Mouse (Mus musculus): ENCODE data around the gene Eps8l3. TPM values are rescaled to one million over a fixed set of nuclear protein-coding genes. Genes with fewer than 3 reads are reported as not detected.
A peak's percentile ranks its signal among the peaks of the same experiment; 100 is the strongest.

Eps8l3 gene
- not detected for total RNA-seq (2022)

DNA sequence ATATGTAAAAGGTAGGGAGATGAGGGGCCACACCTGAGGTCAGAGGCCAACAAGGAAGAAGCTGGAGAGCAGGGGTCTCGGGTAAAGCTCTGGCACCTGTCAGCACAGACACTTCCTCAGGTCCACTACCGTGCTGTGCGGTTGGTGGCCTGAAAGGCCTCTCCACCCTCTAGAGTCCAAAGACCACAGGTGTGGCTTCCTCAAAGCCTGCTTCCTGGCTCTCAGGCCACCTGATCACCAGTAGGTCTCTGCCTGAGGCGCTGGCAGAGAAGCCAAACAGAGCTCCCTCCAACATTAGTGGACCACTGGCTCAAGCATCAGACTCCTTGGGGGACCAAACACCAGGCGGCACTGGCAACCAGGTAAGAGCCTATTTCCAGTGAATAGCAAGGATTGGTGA, at the start of gene Eps8l3:
TSS of gene Eps8l3 (plus strand) at position 225 of the 400 bp plus-strand sequence.
- no peak for DNase-seq (ENCODE audit: low spot score in 2 of 2)

DNA sequence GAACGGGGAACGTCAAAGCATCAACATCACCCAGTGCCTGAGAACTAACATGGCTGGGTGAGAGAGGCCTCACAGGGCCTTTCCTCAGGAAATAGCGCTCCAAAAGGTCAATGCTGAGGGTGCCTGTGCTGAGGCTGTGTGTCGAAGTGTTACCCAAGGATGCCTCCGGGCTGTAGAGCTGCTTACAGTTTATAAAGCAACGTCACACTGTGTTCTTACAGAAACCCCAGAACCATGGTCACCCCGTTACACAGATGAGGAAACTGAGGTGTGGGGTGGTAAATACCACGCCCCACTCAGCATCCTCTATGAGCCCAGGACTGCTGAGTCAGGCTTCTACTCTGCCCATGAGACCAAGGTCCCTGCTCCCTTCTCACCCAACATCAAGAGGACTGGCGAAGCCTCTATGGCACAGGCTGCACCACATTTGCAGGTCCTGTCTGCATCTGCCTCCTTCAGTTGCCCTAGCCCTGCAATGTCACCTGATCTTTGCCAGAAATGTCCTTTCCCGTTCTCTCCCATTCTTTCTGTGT, 49.1 kb upstream of the Eps8l3 start:
- DNase-seq (ENCODE audit: low spot score in 2 of 2): no peak

DNA sequence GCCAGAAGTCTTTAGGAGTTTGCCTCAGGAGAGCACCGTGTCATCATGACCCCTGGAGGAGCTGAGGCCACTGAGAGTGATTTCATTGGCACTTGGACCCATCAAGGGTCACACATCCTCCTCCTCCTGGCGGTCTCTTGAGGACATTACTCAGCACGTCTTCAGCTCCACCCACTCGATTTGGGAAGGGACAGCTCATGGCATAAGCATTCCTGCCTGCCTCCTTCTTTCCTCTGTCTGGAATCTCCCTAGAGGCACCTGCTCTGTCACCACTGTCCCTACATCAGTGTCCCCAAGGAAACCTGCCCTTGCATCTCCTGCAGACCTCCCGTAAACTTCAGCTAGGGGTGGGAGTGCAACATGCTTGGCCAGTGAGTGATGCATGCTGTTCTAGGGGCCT, 48.5 kb upstream of the Eps8l3 start:
- no peak for DNase-seq (ENCODE audit: low spot score in 2 of 2)

DNA sequence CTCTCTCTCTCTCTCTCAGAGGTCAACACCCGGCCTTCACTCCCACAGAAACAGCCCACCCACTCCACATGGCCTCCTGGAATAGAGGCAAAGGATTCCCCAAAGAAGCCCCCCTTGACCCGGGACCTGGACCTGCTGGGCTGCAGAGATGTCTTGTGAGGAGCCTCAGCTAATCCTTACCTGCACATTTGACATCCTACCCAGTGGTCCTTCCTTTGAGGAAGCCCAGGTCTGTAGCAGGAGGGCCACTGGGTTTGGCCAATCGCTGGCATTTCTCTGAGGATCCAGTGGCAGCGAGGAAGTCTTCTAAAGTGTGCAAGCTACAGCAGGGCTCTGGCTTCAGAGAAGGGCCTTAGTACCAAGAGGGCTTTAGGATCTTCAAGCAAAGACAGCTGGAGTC, 48.0 kb upstream of the Eps8l3 start:
- DNase-seq (ENCODE audit: low spot score in 2 of 2): no peak

DNA sequence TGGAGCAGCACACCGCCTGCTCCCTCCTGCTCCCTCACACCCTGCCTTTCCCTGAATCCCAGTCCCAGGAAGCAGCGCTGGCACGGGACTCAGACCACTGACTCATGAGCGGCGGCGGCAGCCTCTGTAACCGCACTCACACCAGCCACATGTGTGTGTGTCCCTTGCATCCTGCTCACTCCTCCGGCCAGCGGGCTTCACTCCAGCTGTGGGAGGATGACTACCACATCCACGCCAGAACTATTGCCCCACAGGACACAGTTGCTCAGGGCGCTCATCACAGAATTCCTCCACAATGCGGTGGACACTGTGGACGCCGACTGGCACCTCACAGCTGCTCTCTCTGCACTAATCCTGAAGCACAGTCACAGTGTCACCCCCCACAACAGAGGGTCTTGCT, 47.4 kb upstream of the Eps8l3 start:
- no peak for DNase-seq (ENCODE audit: low spot score in 2 of 2)

DNA sequence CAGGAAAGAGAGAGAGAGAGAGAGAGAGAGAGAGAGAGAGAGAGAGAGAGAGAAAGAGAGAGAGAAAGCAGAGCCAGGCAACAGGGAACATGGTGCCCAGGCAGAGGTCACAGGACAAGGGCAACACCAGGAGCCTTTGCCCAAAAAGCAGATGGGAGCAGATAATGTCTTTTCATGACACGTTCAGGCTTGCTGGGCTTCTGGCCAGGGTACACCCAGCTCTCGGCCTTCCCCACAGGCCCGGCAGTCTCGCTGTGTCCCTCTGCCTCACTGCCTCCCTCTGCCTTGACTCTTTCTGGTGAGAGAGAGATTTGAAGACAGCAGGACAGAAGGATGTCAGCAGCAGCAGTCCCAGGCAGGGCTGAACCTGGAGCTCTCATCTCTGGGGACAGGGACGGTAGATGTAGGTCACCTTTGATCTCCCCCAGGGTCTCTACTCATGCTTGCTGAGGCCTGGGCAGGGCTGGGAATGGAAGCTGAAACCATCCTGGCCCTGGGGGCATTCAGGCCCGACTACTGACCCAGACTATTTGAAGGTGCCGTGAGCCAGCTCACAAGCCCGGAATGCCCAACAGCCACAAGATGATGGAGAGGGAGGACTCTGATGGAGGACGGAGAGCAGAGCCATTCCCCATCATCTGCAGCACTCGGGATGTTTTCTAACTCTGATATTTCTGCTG, 45.0 kb upstream of the Eps8l3 start:
- DNase-seq (ENCODE audit: low spot score in 2 of 2): no peak

DNA sequence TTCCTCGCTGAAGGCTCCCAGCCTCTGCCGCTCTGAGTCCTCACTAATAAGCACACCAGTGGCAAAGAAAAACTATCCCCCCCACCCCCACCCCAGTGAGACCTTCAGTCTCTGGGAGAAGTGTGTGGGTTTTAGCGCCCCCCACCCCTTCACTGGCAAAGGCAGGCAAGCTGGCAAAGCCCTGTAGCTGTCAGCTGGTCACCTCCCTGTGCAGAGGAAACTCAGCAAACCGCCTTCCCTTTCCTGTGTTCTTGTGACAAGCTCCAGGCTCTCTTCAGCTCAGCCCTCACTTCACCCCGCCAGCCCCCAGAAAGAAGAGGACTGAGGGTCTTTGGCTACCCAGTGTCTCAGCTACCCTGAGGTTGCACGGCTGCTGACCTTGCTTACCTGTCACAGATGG, 44.4 kb upstream of the Eps8l3 start:
- no peak for DNase-seq (ENCODE audit: low spot score in 2 of 2)

DNA sequence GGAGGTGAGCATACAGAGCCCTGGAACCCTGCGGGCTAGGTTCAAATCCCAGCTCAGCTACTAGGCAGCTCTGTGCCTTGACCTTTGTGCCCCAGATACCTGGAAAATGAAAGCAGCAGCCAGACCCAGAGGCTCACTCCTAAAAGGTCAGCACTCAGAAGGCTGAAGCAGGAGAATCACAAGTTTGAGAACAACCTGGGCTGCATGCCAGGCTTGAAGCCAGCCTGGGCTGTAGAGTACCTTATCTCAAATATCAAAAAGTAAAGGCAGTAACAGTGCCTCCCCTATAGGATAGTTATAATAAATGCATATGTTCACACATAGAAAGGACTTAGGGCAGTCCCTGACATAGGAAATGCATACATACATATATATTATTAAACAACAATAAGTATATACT, 43.7 kb upstream of the Eps8l3 start:
- DNase-seq (ENCODE audit: low spot score in 2 of 2): no peak

DNA sequence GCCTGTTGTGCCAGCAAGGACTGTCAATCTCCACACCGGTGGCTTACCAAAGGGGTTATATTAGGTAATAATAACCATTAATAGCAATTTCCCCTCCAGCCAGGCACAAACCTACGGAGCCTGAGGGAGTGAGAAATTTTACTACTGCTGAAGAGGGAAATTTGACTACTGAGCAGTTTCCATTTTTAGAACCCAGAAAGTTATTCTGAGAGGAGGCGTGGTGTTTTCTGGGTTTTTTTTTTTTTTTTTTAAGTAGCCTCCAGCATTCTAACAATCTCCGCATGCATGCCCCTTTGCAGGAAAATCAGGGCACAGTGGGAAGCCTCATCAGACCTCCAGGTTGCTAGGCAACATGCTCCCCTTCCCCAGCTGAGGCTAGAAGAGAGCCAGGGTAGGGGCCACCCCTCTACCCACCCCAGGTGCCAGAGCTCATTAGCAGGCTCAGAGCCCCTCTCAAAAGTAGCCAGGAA, 43.1 kb upstream of the Eps8l3 start:
- peak in 1 of 2 experiments; percentile 64 for DNase-seq (ENCODE audit: low spot score in 2 of 2)

DNA sequence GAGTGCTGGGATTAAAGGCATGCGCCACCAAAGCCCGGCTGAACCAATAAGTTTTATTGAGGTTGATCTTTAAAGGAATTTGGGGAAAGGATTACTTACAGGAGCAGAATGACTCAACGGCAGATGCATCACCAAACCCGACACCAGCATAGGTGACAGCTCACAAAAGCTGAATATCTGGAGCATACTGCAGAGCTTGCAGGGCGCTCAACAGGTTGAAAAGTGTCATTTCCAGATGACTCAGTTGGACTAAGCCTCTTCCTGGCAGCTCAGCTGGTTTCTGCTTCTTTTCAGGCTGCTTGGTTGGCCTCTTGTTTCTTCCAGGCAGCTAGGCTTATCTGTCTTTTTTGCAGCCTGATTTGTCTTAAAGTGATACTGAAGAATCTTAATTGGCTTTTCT, 41.7 kb upstream of the Eps8l3 start:
- no peak for DNase-seq (ENCODE audit: low spot score in 2 of 2)

DNA sequence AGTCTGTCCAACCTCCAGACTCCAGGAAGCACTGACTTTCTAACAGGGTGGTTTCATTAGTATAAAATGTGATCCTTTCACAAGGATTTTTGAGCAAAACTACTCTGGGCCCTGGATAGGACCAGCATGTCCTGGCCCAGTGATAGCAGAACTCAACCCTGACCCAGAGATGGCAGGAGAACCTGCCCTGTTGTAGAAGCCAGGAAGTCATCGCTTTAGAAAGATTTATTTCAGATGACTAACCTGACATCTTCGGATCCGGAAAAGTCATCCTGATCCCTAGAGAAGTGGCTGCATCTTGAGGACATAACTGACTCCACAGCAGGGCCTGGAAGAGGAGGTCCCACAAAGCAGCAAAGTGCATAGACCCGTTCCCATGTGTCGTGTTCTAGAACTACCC, 37.2 kb upstream of the Eps8l3 start:
- no peak for DNase-seq (ENCODE audit: low spot score in 2 of 2)

DNA sequence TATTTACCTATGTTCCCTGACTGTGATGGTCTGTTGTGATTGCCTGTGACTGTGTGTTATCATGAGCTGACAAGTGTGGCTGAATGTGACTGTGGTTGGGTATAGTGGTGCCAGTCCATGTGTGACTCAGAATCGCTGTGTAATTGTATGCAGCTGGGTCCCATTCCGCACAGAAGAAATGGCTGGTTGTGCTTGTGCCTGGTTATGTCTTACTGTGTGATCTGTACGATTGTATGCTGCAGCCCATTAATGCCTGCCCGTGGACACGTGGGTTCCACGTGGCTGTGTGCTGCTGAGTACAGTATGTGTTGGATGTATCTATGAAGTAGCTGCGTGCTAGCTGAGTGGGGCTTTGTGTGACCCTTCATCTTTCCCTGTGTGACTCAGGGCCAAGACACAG, 36.2 kb upstream of the Eps8l3 start:
- no peak for DNase-seq (ENCODE audit: low spot score in 2 of 2)

DNA sequence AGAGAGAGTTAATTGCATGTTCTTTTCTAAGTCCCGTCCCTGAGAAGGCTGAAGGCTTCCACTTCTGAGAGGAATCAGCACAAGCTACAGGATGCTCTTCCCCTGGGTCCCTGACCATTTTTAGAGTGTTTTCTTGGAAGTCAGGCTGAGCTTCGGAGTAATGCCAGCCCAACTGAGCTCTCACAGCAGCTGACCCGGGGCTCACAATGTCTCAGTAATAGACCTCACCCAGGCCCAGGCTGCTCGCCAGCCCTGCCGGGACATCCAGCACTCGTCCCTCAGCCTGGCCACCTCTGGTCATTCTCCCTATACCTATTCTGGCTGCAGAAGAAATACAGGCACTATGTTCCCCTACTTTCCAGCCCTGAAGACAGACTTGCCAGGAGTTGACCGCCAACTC, 35.7 kb upstream of the Eps8l3 start:
- DNase-seq (ENCODE audit: low spot score in 2 of 2): no peak

DNA sequence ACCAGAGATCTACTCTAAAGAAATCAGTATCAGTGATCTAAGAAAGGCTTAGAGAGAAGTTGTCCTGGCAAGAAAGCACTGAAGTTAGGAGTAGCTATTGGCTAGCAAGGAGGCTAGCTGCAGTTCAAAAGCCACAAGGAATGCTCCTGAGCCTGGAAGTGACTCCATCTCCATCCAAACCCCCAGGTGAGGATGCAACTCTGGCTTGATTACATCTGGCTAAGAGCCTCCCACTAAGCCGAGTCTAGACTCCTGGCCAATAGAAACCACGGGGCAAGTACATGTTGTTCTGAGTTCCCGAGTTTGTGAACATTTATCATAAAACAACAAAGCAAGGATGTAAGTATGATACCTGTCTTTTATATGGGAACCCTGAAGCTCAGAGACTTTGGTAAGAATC, 33.6 kb upstream of the Eps8l3 start:
- DNase-seq (ENCODE audit: low spot score in 2 of 2): no peak

DNA sequence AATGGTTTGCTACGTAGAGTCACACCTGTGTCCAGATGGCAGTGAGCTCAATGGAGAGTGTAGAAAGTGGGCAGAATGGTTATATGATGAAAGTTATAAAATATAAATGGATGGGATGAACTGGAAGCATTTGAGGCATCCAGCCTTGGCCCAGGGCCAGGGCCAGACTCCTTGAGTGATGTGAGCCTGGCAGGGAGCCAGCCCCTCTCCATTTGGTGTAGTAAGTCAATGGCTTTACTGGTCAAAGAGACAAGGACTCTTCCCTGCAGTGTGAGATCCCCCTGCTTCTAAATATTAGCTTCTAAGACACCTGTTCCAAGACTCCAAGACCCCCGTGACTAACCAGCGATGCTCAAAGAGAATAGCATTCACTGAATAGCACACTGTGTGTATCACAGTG, 33.0 kb upstream of the Eps8l3 start:
- DNase-seq (ENCODE audit: low spot score in 2 of 2): peak in 1 of 2 experiments; percentile 46

DNA sequence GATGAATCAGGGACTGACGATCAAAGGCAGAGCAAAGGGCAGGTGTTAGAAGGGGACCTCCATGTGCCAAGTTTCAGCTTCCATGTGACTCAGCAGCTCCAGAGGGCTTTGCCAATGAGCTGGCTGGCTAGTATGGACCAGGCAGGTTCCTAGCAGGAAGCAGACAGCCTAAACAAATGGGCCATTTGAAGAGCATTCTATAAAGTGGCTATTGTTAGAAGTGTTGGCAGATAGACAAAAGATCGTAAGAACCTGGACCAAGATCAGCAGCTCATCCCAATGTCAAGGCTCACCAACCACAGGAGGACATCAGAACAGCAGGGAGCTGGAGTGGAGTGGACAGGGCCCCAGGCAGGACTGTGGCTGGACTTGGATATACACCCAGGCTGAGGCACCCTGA, 32.5 kb upstream of the Eps8l3 start:
- no peak for DNase-seq (ENCODE audit: low spot score in 2 of 2)

DNA sequence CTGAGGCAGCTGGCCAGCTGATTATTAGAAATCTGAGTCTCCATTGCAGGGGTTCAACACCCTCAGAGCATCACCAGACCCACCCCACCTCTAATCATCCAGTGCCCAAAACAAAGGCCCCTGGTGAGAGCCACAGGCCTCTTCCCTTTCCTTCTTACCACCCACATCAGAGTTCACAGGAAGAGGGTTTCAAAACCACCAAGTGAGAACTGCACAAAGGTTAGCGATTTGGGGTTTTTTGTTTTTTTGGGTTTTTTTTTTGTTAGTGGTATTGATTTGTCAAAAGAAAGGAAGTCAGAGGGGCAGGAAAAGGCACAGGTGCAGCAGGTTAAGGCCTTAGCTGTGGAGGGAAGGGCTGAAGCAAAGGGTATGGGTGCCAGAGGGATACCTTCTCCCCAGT, 30.9 kb upstream of the Eps8l3 start:
- no peak for DNase-seq (ENCODE audit: low spot score in 2 of 2)

DNA sequence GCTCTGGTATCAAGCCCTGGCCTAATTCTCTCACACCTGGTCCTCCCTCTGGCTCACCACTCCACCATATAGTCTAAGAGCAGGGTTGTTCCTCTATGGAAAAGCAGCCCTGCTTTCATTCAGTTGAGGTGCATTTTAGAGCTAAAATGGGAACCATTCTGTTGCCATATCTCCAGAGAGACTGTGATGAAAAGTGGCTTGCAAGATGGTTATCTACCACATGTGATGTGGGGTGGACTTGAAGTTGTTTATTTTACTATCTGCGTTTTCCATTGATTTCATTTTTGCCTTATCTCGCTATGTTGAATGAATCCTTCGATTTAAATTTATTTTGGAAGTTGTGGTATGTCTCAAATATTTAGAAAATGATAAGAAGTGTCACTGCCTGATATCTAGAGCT, 30.2 kb upstream of the Eps8l3 start:
- DNase-seq (ENCODE audit: low spot score in 2 of 2): no peak

DNA sequence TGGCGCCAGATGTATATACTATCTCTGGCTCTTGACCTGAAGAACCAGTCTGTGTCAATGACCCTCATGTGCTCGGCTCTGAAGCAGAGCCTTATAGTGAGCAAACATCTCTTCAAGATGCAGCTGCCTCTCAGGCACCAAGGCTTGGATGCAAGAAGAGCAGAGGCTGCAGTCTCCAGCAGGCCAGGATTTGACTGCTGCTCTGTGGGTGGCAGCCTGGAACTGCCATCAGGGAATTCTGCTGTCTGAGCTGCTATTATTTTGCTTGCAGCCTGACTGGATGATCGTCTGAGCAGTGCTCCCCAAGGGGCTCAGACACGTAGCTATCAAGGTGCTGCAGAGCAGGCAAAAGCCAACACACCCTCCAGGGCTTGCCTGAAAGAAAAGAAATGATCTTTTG, 28.9 kb upstream of the Eps8l3 start:
- peak; percentile 51 to 68 for DNase-seq (ENCODE audit: low spot score in 2 of 2)

DNA sequence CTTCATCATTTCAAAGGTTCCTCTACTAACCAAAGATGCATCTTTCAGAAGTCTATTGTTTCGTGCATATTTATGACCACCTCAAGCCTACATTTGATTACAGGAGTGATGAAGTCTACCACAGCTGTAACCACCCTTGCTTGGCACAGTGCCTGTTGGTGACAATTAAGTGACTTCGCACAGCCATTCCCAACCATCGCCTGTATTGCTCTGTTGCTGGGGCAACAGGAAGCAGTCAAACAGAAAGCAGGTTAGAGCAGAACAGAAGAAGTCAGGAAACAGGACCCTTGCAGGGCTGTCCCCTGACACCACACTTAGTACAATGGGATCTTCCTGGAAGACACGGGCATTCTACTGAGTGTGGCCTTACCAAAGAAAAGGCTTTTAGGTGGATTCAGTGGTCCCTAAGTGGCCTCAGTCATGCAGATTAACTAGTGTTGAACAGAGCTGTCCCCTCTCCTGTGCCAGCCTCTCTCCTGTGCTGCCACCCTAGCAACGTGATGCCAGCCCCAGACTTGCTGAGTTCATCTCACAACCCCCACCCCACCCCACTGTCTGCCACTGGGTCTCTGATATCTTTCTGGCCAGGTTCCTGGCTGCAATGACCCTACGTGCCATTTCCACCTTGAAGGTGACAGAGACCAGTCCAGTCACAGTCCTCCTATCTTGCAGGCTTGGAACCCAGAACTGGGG, 27.9 kb upstream of the Eps8l3 start:
- no peak for DNase-seq (ENCODE audit: low spot score in 2 of 2)

DNA sequence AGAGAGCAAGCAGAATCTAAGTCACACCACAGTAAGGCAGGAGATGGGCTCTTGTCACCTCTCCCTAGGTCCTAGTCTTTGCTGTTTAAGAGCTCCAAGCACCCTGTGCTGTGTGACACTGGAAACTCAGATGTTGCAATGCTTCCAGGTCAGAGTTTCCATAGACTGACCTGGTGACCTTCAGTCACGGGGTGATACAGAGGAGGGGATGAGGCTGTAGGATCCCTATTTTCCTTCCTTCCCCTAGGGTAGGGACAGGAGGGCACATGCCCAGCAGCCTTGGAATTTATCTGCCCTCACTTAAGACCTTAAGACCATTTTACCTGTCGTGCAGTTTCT, 27.4 kb upstream of the Eps8l3 start:
- no peak for DNase-seq (ENCODE audit: low spot score in 2 of 2)

DNA sequence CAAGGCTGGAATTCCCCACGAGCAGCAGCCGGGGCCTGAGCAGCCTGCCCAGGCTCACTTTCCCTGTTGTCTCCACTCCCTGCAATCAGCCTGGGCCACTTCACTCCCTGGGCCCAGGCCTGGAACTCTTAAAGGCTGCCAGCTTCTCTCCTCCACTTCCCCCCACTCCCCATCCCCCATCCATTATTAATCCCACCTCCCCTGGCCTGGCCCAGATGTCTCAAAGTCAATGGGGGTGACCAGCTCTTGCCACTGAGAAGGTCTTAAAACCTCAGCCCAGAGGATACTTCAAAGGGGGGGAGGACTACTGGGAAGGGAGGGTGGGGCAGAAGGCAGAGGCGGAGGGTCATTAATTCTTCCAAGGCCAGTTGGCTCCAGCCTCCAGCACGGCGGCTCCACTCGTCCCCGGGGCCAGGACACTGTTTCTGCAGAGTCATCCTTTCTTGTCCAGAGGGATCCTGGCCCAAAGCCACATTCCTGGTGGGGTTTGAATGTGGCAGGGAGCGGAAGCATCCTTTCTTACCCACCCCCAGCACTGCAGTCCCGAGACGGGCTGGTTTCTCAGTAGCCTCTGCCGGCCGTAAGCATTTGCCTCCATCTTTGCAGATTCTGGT, 26.5 kb upstream of the Eps8l3 start:
- no peak for DNase-seq (ENCODE audit: low spot score in 2 of 2)

DNA sequence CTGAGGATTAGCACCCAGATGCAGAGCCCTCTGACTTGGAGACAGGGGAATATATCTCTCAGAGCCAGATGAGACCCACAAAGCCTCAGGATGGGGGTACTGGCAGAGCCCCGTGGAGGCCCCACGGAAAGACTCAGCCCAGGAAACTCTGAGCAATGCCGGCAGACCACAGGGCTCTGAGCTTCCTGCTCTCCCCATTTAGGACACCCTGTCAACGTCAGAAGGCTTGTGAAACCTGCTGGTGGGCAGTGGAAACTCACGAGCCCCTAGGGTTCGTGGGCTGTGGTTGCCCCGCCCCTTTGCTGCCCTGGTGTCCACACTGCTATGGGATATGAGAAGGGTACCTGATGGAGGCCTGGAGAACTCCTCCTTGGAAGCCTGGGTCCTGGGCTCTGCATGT, 24.2 kb upstream of the Eps8l3 start:
- no peak for DNase-seq (ENCODE audit: low spot score in 2 of 2)
